Mouse (Mus musculus): ENCODE data around the gene Trmt112.

Trmt112 gene

DNA sequence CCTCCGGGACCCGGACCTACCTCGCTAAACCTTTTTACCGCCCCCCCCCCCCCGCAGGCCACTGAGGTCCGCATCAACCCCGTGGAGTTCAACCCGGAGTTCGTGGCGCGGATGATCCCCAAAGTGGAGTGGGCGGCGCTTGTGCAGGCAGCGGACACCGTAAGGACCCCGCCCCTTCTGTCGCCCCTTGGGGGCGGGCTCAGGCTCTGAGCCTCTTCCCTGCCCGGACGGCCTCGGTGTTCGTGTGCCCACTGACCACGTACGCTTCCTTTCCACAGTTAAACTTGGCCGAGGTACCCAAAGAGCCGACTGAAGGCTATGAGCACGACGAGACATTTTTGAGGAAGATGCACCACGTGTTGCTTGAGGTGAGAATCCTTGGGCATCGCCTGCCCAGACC, 808 bp downstream of the Trmt112 start:
- peak in 1 of 2 experiments; percentile 38 for DNase-seq

DNA sequence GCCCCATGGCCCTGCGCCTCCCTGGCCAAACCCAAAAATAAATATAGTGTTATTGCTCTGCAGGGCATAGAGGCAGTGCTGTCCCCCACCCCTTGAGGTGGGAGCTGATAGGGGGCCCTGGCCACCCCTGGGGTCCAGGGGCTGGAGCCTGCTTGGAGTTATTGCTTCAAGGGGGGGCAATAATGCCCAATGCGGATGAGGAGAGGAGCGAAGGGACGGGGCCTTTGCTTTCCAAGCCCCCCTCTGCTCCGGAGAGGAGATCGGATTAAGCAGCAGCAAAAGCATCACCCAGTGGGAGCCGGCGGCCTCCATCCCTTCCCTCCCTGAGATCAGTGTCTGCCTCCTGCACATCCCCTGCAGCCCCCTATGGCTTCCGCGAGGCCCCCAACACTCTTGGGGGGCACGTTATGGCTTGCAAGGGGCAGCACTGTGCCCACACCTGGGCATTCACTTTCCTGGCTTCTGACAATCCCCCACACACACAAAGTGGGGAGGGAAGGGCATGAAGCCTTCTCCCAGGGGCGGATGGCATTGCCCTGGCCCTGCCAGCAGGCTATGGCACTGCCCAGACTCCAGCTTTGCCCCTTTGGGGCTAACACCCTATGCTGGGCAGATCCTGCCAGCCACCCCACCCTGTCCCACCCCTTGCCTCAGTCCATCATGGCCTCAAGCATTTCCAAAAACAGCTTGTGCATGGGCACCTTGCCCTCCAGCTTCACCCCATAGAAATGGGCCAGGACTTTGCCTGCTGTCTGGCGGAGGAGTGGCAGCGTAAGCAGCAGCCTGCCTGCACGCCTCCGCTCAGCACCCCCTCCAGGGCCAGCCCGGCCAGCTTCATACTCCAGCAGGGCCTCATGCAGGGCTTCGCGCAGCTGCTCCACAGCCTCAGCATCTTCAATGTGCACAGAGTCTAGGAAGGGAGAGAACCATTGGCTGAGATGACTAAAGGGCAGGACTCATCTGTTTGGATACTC, 1.9 kb downstream of the Trmt112 start:
- DNase-seq = peak in 1 of 2 experiments; percentile 21

DNA sequence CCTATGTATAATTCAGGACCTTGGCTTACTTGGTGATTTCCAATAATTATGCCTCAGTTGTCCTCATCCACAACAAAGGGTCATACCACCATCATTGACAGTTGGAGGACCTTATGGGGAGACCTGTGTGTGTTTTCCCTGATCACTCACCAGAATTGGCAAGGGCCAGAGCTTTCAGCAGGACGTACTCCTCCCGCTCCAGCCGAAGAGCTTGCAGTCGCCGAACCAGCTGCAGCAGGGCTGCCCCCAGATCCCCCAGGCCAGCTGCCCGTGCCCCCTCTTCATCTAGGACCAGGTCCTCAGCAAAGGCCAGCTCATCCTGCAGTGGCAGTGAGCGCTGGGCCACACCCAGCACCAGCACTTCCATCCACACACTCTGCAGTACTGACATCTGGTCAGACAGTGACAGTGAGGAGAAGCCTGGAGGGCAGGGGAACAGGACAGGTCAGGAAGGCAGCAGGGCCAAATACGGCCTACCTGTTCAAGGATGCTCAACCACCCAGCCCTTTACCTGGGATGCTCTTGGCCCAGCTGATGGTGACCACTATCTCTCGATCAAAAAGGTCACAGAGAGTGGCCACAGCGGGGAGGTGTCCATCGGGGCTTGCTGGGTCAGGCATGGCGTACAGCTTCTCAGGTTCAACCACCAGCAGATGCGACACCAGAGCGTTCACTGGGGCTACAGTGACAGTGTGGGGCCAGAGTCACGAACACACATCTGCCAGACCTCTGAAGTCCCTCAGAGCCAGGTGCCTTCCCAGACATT, 2.9 kb downstream of the Trmt112 start:
- peak in 1 of 2 experiments; percentile 10 for DNase-seq

DNA sequence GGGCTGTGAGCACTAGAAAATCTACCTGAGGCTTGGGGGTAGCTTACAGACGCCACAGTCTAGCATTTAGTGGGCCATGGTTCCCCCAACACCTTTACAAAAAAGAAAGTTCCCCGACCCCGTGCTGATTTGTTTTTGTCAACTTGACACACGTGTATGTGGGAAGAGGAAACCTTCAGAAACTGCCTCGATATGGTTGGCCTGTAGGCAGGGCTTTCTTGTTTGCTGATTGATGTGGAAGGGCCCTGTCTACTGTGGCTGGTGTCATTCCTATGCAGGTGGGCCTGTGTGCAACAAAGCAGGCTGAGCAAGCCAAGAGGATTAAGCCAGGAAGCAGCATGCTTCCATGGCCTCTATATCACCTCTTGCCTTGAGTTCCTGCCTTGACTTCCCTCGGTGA, 3.5 kb downstream of the Trmt112 start:
- no peak for DNase-seq

DNA sequence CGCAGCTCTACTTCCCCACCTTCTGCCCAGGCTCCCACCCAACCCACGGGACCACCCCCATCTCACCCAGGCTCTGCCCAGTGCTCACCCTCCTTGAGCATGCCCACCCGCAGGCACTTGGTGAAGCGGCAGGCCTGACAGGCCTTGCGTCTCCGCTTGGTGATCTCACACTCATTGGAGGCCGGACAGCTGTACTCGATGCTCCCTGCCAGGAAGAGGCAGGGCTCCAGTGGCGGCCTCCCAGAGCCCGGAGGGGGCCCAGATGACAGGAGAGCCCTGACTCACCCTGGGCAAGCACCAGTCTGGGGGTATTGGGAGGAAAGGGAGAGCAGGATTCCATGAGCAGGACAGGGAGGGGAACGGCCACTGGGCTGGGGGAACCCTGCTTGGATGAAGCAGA, 4.5 kb downstream of the Trmt112 start:
- DNase-seq = peak in 1 of 2 experiments; percentile 13

DNA sequence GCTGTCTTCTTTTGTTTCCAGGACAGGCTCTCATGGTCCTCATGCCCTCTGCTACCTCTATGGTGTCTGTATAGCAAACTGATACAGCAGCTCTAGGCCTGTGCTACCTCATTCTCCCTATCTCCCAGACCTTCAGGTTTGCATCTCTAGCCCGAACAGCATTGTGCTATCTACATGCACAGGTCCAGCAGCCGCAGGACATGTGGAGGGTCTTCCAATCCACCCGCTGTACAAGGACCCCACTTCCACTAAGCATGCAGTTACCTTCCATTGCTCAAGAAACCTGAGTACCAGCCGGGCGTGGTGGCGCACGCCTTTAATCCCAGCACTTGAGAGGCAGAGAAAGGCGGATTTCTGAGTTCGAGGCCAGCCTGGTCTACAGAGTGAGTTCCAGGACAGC, 5.0 kb downstream of the Trmt112 start:
- DNase-seq = peak in 1 of 2 experiments; percentile 8

DNA sequence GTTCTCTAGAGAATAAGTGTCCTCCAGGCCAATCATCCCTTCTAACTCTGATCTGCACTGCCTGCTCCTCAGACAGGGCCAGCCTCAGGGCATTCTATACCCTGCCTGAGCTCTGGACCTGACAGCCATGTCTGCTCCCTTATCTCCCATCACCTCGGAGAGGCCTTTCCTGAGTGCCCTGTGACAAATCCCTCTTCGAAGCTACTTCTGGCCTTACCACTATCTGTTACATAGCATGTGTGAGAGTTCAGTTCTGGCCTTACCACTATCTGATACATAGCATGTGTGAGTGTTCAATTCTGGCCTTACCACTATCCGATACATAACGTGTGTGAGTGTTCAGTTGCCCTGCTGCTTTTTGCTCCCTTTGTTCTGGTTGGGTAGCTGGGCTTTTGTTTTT, 5.8 kb downstream of the Trmt112 start:
- no peak for DNase-seq

DNA sequence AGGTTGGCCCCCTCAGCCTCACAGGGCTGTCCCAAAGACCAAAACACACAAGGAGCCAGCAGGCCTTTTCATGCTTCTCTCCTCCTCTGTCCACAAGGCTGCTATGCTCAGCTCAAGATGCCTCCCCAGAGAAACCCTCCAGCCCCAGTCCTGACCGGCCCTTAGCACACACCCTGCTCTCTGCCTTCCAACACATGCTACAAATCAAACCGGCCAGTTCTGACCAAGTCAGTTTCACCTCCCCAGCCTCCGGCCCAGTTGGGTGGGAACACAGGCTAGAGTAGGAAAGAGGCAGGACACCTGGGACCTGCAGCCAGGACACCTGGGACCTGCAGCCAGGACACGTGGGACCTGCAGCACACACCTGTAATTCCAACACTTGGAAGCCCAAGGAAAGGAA, 7.0 kb downstream of the Trmt112 start:
- peak in 1 of 2 experiments; percentile 12 for DNase-seq

DNA sequence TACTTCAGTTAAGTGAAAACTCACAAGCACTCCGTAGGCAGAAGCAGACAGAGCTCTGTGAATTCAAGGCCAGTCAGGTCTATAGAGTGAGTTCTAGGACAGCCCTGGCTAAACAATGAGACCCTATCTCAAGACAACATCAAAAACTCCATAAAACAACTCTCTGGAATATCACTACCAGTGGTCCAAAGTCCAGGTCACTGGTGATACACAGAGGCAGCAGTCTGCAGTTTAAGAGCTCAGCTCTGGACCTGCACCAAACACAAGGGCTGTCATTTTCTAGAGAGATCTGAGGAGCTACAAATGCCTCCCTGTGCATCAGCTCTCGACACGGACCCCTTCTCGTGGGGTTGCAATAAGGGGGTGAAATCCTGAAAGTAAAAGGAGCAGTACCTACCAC, 8.8 kb downstream of the Trmt112 start:
- DNase-seq = peak in 1 of 2 experiments; percentile 6

DNA sequence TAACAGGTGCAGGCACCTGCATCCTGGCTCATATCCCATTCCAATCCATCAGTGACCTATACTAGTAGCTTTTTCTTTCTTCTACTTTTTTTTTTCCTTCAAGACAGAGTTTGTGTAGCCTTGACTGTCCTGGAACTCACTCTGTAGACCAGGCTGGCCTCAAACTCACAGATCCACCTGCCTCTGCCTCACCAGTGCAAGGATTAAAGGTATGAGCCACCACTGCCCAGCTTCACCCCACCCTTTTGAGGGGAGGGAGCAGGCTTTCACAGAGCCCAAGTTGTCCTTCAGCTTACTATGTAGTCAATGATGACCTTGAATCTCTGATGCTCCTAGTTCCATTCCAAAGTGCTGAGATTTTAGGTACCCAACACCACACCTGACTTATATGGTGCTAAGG, 9.9 kb downstream of the Trmt112 start:
- peak in 1 of 2 experiments; percentile 10 for DNase-seq

DNA sequence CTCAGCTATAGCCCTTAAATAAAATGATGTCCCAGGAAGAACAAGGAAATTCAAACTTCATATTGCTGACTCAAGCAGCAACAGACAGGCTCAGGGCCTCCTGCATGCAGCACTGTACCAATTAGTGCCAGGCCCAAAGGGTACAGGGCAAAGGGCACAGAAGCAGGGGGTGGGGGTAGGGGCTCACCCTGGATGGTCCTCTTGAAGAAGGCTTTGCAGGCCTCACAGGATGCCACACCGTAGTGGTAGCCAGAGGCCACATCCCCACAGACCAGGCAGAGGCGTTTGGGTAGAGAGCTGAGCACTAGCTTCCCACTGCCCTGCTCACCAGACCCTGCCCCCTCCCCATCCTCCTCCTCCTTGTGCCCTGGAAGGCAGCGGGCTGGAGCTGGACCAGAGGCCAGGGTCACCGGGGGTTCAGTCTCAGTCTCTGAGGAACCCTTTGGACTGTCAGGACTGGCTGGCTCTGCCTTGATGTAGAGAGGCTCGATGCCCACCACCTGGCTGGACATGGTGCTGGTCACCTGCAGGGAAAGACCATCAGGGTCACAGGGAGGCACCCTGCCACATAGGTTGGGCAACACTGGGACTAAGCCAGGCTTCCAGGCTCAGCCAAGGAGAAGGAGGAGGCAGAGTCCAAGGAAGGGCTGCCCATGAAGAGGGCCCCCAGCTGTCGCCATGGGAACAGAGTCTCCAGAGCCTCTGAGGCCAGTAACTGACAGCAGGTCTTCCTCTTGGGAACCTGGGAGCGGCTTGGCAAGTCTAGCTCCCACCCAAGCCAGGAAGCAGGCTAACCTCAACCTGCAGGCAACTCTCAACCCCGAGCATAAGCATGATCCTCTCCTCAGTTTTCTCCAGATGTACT, 10.6 kb downstream of the Trmt112 start:
- DNase-seq = peak; percentile 59 to 66

DNA sequence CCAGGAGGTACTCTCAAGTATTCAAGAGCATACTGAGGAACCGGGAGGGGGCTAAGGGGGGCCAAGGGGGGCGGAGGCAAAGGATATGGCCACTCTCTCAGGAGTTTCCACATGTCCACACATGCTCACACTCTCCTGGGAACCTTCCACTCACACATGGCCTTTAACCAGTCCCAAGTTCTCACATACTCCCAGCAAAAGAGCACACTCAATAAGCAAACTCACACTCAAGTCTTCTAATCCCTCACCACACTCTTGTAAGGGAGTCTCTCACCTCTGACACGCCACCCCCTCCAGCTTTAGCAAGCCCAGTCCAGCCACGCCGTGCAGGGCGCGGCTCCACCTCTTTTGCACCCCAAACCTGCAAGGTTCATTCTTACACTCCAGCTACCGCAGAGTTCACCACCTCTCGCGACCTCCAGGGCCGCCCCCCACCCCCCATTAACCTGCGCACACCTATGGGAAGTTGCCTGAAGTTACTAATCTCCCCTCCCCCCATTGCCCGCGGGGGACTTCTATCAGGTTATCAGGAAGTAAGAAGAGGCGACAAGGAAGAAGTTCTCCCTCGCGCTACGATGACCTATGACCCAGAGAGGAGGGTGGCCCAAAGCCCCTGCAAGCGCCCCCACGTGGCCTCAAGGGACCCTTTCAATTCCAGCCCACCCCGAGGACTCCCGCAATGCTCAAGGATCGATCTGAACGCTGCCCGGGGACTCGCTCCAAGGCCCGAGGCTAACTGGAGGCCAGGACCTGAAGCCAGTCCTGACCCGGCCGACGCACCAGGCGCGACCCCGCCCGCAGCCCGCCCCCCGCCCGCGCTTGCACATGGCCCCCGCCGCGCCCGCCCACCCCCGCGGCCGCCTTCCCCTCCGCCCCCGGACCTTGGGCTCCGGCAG, 11.5 kb downstream of the Trmt112 start:
- DNase-seq = peak; percentile 57 to 67

DNA sequence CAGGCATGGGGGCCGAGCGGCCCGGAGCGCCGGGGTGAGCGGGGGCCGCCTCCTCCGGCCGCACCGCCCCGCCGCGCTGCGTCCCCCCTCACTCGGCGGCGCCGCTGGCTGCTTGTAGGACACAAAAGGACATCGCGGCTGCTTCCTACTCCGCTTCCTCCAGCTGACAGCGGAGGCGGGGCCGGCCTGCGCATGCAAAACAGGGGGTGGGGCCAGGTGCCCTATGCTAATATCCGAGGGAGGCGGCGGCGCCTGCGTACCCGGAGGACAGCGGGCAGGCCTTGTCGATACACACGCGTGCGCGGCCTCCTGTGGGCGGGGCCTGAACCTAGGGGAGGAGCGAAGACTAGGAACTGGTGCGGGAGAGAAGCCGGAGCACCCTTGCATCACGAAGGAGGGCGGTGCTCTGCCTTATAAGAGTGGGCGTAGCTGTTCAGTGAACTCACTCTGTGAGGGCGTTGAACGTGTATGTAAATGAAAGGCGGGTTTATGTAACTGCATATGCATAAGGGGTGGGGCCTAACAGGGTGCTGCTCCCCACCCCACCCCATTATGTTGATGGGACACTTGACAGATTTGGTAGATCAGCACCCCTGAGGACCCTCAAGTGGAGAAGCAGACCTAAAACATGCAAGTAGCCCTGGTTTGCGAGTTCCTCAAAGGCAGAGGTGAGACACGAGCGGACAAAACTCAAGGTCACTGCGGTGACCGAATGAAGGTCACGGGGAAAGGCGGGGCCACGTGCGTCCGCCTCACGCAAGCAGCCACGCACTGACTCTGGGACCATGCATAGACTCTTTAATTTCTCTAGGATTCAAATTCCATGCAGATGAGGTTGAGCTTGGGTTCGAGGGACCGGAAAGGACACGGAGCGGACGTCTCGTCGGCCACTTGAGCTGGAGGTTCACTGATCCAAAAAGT, 12.4 kb downstream of the Trmt112 start, which contains the start of gene Esrra:
Gene Esrra (minus strand): TSS at position 167 of the 921 bp plus-strand sequence.
- peak; percentile 100 for DNase-seq

DNA sequence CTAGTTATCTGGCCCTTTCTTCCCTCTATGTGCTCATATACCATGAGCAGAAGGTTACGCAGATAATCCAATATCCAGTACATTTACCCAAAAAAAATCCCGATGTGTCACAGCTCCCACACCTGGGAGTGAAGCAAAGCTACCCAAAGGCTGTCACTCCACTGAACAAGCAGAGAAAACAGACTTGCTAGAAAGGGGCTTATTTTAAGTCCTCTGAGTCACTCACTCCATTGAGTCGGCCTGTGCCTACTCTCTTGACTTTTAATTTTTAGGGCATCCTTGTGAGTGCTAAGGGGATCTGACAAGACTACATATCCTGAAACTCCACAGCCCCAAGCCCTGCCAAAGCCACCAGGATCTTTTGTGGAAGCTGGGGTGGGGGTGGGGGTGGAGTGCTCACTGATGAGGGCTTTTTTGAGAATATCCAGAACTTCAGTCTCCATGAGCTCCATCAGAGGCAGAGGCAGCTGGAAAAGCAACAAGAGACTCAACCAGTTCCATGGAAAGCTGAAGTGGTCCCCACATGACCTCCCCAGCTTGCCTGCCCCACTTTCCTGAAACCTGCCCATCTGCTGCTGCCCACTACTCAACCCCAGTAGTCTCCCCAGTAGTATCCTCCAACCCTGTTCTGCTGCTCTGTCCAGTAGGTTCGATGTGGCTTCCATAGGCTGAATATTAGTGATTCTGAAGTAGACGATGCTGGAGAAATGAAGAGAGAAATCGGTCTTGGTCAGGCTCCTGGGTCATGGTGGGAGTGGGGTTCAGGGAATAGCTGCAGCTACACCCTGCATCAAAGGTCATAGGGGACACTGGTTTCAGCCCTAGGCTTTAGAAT, 13.6 kb downstream of the Trmt112 start:
- peak in 1 of 2 experiments; percentile 36 for DNase-seq

DNA sequence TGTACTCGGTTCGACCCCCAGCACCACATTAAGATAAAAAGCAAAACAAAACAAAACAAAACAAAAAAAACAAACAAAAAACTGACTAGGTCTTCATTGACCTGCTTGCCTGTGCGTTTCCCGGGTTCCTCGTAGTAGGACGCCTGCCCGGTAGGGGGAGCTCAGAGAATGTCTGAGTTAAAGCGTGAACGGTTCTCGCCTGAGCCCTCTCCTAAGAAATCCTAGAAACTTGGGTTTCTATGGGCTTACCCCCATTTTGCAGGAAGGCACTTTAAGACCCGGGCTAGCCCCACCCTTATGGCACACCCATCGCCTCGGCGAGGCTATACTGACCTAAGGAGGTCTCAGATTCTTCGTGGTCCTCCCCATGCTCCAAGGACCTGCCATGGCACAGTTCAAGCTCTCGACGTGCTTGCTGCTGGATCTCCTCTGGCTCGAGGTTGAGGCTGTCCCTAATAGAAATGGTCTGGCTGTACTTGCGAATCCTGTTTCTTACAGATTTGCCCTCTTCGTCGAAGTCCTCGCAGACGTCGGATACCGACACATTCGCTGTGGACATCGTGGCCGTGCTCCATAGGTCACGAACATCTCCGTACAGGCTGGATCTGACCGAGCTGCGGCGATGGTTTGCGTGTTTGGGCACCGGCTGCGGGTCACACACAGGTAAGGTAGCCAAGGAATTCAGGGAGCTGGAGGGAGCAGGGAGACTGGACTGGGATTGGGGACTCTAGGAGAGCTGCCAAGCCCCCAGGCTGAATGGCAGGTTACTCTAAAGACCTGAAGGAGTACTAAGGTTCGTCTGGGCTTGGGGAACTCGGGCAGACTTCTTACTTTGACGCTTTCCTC, 15.2 kb downstream of the Trmt112 start:
- peak; percentile 91 to 94 for DNase-seq

DNA sequence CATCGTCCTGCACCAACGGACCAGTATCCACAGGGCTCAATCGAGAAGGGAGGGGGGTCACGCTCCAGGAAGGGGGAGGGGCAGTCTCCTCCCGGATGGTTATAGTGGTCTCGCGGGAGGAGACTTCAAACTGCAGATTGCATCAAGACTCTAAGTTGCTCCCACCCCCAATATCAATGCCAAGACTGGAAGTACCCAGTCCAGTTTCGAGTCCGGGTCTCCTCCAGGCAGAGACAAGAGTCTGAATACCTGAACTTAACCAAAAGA, 15.7 kb downstream of the Trmt112 start, which contains the start of gene Catsperz:
Gene Catsperz (minus strand): TSS at position 74 of the 267 bp plus-strand sequence.
- no peak for DNase-seq

DNA sequence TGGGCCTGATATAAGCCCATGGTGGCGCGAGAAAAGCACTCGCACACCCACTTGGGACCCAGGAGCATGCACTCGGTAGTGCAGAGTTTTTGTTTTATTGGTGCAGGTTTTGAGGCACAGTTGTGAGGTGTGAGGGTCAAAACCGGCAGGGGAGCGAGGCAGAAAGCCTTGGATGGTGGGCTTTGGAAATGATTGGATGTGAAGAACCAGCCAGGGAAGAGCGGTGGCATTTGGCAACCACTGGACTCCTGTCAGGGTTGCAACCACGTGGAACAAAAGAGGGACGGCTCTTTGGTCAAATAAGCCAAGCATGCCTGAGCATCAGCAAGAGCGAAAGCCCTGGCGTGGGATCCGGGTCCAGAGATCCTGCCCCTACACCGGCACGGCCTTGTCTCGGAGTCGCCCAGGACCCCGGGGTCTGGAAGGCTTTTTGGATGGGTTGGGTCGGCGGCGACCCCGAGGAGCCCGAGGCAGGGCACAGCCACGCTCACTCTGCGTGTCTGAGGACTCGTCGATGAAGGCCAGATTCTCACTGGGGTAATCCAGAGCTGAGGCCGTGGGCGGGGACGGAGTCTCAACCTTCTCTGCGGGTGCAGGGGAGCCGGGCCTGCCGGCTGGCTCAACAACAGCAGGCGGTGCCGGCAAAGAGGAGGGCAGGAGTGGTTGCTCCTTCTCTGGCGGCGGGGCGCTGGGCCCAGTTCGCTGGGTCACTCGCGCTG, 16.3 kb downstream of the Trmt112 start:
- DNase-seq = no peak

Data from cerebellum, adult 18-20 months (tissue).